Mouse (Mus musculus): Measurements from ENCODE around the gene Il17d. TPM values are rescaled to one million over a fixed set of nuclear protein-coding genes. Genes with fewer than 3 reads are reported as not detected.
A peak's percentile ranks its signal among the peaks of the same experiment; 100 is the strongest.

The Il17d gene
- polyA plus RNA-seq (2016; fragmentation: Nextera tagmentation; extraction: Ambion mirVana), result 2.1 and 2.7 TPM in 2 replicates

DNA sequence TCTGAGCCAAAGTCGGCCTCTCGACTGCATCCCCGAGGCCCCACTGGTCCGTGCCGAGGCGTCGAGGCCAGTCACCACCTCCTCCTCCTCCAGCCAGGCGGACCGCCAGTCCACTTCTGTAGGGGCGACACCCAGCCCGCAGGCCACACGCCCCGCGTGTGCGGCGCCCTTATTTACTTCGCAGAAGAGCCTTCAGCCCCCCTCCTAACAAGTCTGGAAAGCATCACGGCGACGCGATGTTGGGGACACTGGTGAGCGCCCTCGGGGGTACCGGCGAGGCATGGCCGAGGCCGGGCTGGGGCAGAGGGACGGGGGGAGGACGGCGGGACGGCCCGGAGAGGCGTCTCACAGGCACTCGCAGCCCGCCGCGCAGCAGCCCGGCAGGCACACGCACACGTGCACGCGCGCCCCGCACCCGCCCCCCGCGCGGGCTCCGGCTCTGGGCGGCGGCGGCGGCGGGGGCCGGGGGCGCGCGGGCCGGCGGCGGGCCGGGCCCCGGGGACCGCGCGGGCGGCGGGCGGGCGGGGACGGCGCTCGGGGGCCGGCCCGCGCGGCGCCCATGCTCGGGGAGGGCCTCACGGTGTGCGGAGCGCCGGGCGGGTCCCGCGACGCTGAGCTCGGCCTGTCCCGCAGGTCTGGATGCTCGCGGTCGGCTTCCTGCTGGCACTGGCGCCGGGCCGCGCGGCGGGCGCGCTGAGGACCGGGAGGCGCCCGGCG lies at the start of gene Il17d:
TSS of gene Il17d (plus strand) at position 107 of the 717 bp plus-strand sequence.
- Histone ChIP-seq H3K9me3 (no peaks in the 10 kb centered on the region), H3K36me3 (replicated peaks) (no peaks in the 10 kb centered on the region), H3K9ac (peak within 1 kb of the TSS; percentile 72), H3K4me3 (replicated peaks) (peak within 1 kb of the TSS; percentile 81), H3K27me3 (peaks cover 49% of the 10 kb centered on the region), H3K4me1 (peaks cover 11% of the 10 kb centered on the region), H3K27ac (peak within 1 kb of the TSS; percentile 70; the same call in 1 of the 2 replicates), H3K4me2 (peak within 1 kb of the TSS; percentile 88)
- ATAC-seq (ENCODE audit: low FRiP score), result peak; percentile 64
- WGBS, result 1% methylated on average over 60 of the region's 104 CpGs

GRCm38 (mm10) chr14:57475057-57475456 lies 49.5 kb upstream of the Il17d start:
- Histone ChIP-seq H3K9ac (no peak overlapping the region), H3K4me3 (replicated peaks) (no peak overlapping the region), H3K27me3 (no peaks in the 10 kb centered on the region), H3K4me2 (no peak overlapping the region), H3K4me1 (no peaks in the 10 kb centered on the region), H3K36me3 (replicated peaks) (peaks cover 7% of the 10 kb centered on the region; the same call in 1 of the 2 replicates), H3K9me3 (no peaks in the 10 kb centered on the region), H3K27ac (no peak overlapping the region)
- ATAC-seq (ENCODE audit: low FRiP score), result no peak
- WGBS, result 85% methylated on average over 2 of the region's 2 CpGs

DNA sequence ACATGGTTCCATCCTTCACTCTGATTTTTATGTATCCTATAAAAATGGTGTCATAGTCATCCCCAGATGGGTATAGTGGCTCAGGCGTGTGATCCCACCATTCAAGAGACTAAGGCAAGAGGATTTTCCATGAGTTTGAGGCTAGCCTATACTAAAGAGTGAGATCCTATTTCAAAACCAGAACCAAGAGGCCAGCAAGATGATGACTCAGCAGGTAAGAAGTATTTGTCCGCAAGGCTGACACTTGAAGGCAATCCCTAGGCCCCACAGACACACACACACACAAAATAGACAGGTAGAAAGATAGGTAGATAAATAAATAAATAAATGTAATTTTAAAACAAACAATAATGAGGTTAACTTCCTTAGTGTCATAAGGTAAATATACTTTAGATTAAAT lies 42.3 kb upstream of the Il17d start:
- ATAC-seq (ENCODE audit: low FRiP score), result no peak
- Histone ChIP-seq H3K36me3 (replicated peaks) (no peaks in the 10 kb centered on the region), H3K4me2 (no peak overlapping the region), H3K9ac (no peak overlapping the region), H3K4me1 (no peaks in the 10 kb centered on the region), H3K27ac (no peak overlapping the region), H3K4me3 (replicated peaks) (no peak overlapping the region), H3K9me3 (no peaks in the 10 kb centered on the region), H3K27me3 (no peaks in the 10 kb centered on the region)
- 90% methylated on average over 2 of the region's 2 CpGs for WGBS

GRCm38 (mm10) chr14:57484183-57484582 lies 40.4 kb upstream of the Il17d start:
- 95% methylated on average over 6 of the region's 6 CpGs for WGBS
- H3K4me3 ChIP-seq (replicated peaks), result no peak overlapping the region
- no peak for ATAC-seq (ENCODE audit: low FRiP score)

DNA sequence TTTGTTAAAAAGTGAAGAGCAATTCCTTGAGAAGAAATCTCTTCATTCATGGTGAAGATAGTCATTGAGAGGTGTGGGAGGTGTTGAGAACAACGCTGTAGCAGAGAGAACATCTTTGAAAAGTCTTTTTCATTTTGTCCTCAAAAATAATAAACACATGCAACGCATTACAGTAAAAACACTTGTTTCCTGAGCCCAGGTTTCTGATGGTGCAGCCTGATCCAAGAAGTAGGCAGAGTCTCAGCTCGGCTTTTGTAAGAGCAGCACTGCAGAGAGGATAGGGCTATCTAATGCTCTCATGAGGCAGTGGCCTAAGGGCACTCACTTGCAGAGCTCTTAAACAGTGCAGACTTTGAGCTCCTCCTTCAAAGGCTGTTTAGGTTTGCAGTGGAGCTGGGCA lies 34.9 kb upstream of the Il17d start:
- no peaks in the 10 kb centered on the region for H3K36me3 ChIP-seq (replicated peaks)
- ATAC-seq (ENCODE audit: low FRiP score), result no peak
- 83% methylated on average over 3 of the region's 3 CpGs for WGBS

More at GRCm38 (mm10) chr14:57484183-57484582, 40.4 kb upstream of the Il17d start:
- no peak overlapping the region for H3K4me2 ChIP-seq
- no peaks in the 10 kb centered on the region for H3K36me3 ChIP-seq (replicated peaks)
- no peaks in the 10 kb centered on the region for H3K4me1 ChIP-seq
- H3K9ac ChIP-seq, result no peak overlapping the region
- no peaks in the 10 kb centered on the region for H3K27me3 ChIP-seq
- H3K9me3 ChIP-seq, result no peaks in the 10 kb centered on the region
- no peak overlapping the region for H3K27ac ChIP-seq

GRCm38 (mm10) chr14:57493840-57494239 lies 30.7 kb upstream of the Il17d start:
- H3K27ac ChIP-seq, result no peak overlapping the region
- H3K4me3 ChIP-seq (replicated peaks), result no peak overlapping the region
- H3K4me2 ChIP-seq, result no peak overlapping the region
- no peaks in the 10 kb centered on the region for H3K4me1 ChIP-seq
- no peak for ATAC-seq (ENCODE audit: low FRiP score)
- 89% methylated on average over 2 of the region's 2 CpGs for WGBS
- H3K9ac ChIP-seq, result no peak overlapping the region
- no peaks in the 10 kb centered on the region for H3K27me3 ChIP-seq
- no peaks in the 10 kb centered on the region for H3K9me3 ChIP-seq
- H3K36me3 ChIP-seq (replicated peaks), result no peaks in the 10 kb centered on the region

More for the DNA sequence above, 34.9 kb upstream of the Il17d start:
- Histone ChIP-seq H3K27ac (no peak overlapping the region), H3K27me3 (no peaks in the 10 kb centered on the region), H3K4me1 (no peaks in the 10 kb centered on the region), H3K9me3 (no peaks in the 10 kb centered on the region), H3K4me2 (no peak overlapping the region), H3K4me3 (replicated peaks) (no peak overlapping the region), H3K9ac (no peak overlapping the region)

DNA sequence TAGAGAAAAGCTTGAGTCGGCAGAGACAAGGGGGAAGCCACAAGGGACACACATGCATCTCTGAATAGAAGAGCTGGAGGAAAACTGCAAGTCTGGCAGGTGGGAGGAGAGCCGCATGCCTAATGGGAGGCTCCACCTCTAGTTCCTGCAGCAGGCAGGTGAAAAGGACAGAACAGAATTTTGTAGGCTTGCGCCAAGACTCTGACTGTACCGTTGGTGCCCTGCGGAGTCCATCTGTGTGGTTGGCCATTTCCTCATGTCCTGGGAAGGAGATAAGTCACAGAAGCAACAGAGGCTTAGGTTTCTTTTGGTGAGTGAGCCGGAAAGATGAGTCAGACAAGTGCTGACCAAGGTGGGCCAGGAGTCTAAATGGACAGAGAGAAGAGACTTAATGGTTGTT lies 20.8 kb upstream of the Il17d start:
- Histone ChIP-seq H3K4me1 (peaks cover 4% of the 10 kb centered on the region; the same call in 1 of the 2 replicates), H3K27ac (0 out of 2 replicates have a peak overlapping the region, but pooled peaks have one; percentile 19), H3K27me3 (no peaks in the 10 kb centered on the region), H3K9ac (no peak overlapping the region), H3K4me2 (no peak overlapping the region), H3K4me3 (replicated peaks) (no peak overlapping the region), H3K9me3 (no peaks in the 10 kb centered on the region), H3K36me3 (replicated peaks) (no peaks in the 10 kb centered on the region; the same call in 1 of the 2 replicates)
- WGBS, result 87% methylated on average over 6 of the region's 6 CpGs
- no peak for ATAC-seq (ENCODE audit: low FRiP score)

DNA sequence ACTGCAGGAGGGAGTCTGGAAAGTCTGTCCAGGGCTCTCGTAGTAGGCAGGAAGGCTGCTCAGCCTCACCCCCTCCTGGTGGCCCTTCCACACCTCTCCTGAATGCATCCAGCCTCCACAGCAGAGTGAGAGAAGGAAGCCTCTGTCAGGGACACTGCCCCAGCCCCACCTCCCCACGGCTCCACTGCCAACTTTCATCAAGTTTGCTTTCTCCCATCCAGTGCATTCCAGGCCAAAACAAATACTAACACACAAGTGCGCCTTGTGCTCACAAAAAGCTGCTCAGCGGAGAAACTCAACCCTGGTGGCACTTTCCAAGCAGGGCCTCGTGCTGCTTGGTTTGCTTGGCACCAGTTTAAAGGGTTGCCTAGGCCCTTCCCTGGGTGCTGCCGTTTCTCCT lies 15.0 kb upstream of the Il17d start:
- Histone ChIP-seq H3K4me3 (replicated peaks) (no peak overlapping the region), H3K9me3 (no peaks in the 10 kb centered on the region), H3K27me3 (no peaks in the 10 kb centered on the region), H3K36me3 (replicated peaks) (0 out of 2 replicates have a peak, but pooled peaks cover 2% of the 10 kb centered on the region), H3K4me2 (no peak overlapping the region), H3K4me1 (no peaks in the 10 kb centered on the region), H3K9ac (no peak overlapping the region), H3K27ac (no peak overlapping the region)
- no peak for ATAC-seq (ENCODE audit: low FRiP score)
- WGBS, result 83% methylated on average over 6 of the region's 6 CpGs

DNA sequence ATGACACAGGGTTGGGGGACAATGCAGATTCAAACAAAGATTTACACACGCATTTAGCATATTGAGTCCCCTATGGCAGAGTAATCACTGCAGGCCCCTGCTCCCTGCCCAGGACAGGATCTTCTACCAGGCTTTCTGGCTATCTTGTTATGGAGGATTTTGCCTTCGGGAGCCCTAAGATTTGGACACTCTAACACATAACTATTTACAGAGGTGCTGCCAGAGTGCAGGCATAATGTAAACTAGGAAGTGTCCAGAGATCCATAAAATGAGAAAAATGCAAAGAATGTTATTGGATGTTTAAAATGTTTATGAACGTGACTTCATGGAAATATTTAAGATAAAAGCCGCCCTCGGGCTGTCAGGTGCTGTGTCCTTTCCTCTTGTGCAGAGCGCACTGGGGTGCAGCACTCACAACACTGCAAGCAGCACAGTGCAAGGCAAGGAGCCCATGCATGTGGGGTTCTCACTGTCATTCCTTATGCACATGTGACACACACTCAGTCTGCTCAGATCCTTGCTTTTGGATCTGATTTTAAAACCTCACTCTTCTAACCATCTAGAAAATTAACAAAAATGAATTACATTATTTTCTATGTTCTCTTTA lies 9.3 kb upstream of the Il17d start:
- no peak overlapping the region for H3K4me3 ChIP-seq (replicated peaks)
- H3K36me3 ChIP-seq (replicated peaks), result 0 out of 2 replicates have a peak, but pooled peaks cover 2% of the 10 kb centered on the region

GRCm38 (mm10) chr14:57517001-57517400 lies 7.6 kb upstream of the Il17d start:
- no peaks in the 10 kb centered on the region for H3K4me1 ChIP-seq
- no peak overlapping the region for H3K27ac ChIP-seq
- no peak overlapping the region for H3K9ac ChIP-seq
- ATAC-seq (ENCODE audit: low FRiP score), result no peak
- no peak overlapping the region for H3K4me3 ChIP-seq (replicated peaks)
- no peak overlapping the region for H3K4me2 ChIP-seq
- 89% methylated on average over 7 of the region's 7 CpGs for WGBS
- H3K9me3 ChIP-seq, result no peaks in the 10 kb centered on the region
- H3K36me3 ChIP-seq (replicated peaks), result no peaks in the 10 kb centered on the region
- no peaks in the 10 kb centered on the region for H3K27me3 ChIP-seq

More for the DNA sequence above, 9.3 kb upstream of the Il17d start:
- no peaks in the 10 kb centered on the region for H3K9me3 ChIP-seq
- no peak overlapping the region for H3K9ac ChIP-seq
- no peaks in the 10 kb centered on the region for H3K4me1 ChIP-seq
- ATAC-seq (ENCODE audit: low FRiP score), result no peak
- no peaks in the 10 kb centered on the region for H3K27me3 ChIP-seq
- H3K27ac ChIP-seq, result no peak overlapping the region
- 84% methylated on average over 6 of the region's 6 CpGs for WGBS
- no peak overlapping the region for H3K4me2 ChIP-seq

DNA sequence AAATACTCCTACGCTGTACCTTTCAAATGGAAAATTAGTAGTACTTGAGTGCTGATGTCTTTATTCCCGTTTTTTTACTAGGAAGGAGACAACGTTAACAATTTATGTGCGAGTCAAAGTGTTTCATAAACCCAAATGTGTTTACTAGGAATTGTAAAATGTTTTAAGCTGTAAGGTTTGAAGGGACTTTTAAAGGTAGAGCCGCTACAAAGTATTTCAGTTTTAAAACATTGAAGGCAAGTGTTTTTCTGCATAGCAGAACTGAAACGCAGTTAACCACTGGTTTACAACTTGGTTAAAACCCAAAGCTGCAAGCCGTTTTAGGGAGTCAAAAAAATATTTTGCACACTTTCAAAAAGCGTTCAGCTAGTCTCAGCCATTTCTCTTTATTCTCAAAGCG lies 815 bp upstream of the Il17d start:
- no peak for ATAC-seq (ENCODE audit: low FRiP score)
- WGBS, result 78% methylated on average over 9 of the region's 9 CpGs
- no peak overlapping the region for H3K4me2 ChIP-seq

DNA sequence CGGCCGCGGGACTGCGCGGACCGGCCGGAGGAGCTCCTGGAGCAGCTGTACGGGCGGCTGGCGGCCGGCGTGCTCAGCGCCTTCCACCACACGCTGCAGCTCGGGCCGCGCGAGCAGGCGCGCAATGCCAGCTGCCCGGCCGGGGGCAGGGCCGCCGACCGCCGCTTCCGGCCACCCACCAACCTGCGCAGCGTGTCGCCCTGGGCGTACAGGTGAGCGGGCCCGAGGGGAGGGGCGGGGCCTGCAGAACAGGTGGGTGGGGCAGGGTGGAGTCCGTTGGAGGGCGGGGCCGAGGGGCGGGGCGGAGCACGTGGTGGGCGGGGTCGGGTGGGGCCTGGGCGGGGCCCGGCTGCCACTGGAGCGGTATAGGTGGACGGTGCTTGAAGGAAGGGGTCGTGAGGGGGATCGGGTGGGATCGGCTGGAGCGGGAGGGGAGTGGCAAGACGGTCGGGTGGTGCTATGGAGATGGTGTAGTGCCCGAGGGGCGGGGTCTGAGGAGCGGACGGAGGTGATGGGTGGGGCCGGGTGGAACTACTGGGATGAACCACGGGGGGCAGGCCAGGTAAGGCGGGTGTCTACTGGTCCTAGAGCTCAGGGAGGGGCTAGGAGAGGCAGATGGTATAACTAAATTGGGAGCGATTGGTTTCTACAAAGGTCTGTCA lies 942 bp downstream of the Il17d start:
- peak overlapping the region; percentile 70; the same call in 1 of the 2 replicates for H3K27ac ChIP-seq
- peak; percentile 83 for ATAC-seq (ENCODE audit: low FRiP score)

More for the DNA sequence above, 815 bp upstream of the Il17d start:
- no peak overlapping the region for H3K27ac ChIP-seq
- no peaks in the 10 kb centered on the region for H3K9me3 ChIP-seq
- peaks cover 6% of the 10 kb centered on the region for H3K4me1 ChIP-seq
- peaks cover 48% of the 10 kb centered on the region for H3K27me3 ChIP-seq
- no peak overlapping the region for H3K9ac ChIP-seq
- no peaks in the 10 kb centered on the region for H3K36me3 ChIP-seq (replicated peaks)
- H3K4me3 ChIP-seq (replicated peaks), result no peak overlapping the region

More for the DNA sequence above, 942 bp downstream of the Il17d start:
- peaks cover 15% of the 10 kb centered on the region for H3K4me1 ChIP-seq
- no peaks in the 10 kb centered on the region for H3K9me3 ChIP-seq
- WGBS, result 2% methylated on average over 47 of the region's 60 CpGs
- H3K36me3 ChIP-seq (replicated peaks), result no peaks in the 10 kb centered on the region
- peaks cover 51% of the 10 kb centered on the region for H3K27me3 ChIP-seq
- peak overlapping the region; percentile 72 for H3K9ac ChIP-seq
- peak overlapping the region; percentile 88 for H3K4me2 ChIP-seq
- H3K4me3 ChIP-seq (replicated peaks), result peak overlapping the region; percentile 81
